Mouse (Mus musculus) heart, embryonic 12.5 days (tissue): ENCODE results near the gene Ank2. TPM values are rescaled to one million over a fixed set of nuclear protein-coding genes. Genes with fewer than 3 reads are reported as not detected.
A peak's percentile ranks its signal among the peaks of the same experiment; 100 is the strongest.

Source experiments
- ATAC-seq: fragments of 200-750 bp; cut with Nextera tagmentation; 2 replicates; pipeline ENCODE4 v1.8.0; 2017; ENCODE audit warnings: moderate TSS enrichment, moderate library complexity; ENCODE audit not compliant: insufficient number of reproducible peaks, low FRiP score
- H3K27ac ChIP-seq: fragments of 300-500 bp; sonication (generic); 2 replicates; pipeline ENCODE4 v1.5.1; 2016; ENCODE audit warnings: mild to moderate bottlenecking, moderate library complexity; ENCODE audit not compliant: poor library complexity, severe bottlenecking
- H3K27me3 ChIP-seq: fragments of 300-500 bp; sonication (generic); replicated peaks from 2 replicates; pipeline ENCODE4 v1.6.1; 2016; ENCODE audit warnings: mild to moderate bottlenecking, moderate library complexity
- H3K36me3 ChIP-seq: fragments of 300-500 bp; sonication (generic); 2 replicates; pipeline ENCODE4 v1.6.1; 2016; ENCODE audit warnings: mild to moderate bottlenecking, moderate library complexity
- H3K4me1 ChIP-seq: fragments of 300-500 bp; sonication (generic); replicated peaks from 2 replicates; pipeline ENCODE4 v1.6.1; 2016; ENCODE audit warnings: mild to moderate bottlenecking
- H3K4me2 ChIP-seq: fragments of 300-500 bp; sonication (generic); 2 replicates; pipeline ENCODE4 v1.6.1; 2016; ENCODE audit warnings: mild to moderate bottlenecking, moderate library complexity
- H3K4me3 ChIP-seq: fragments of 300-500 bp; sonication (generic); 2 replicates; pipeline ENCODE4 v1.5.1; 2016; ENCODE audit warnings: mild to moderate bottlenecking
- H3K9ac ChIP-seq: fragments of 300-500 bp; sonication (generic); 2 replicates; pipeline ENCODE4 v1.6.1; 2016; ENCODE audit warnings: mild to moderate bottlenecking, moderate library complexity
- H3K9me3 ChIP-seq: fragments of 300-500 bp; sonication (generic); replicated peaks from 2 replicates; pipeline ENCODE4 v1.6.1; 2016; ENCODE audit warnings: mild to moderate bottlenecking, moderate library complexity
- WGBS: fragments of 180-500 bp; shearing (Covaris S2); methylation state at CpG from one replicate; pipeline ENCODE4 v1.1.7; 2016; 5-methylcytosine and 5-hydroxymethylcytosine counted together
- polyA plus RNA-seq: library from polyadenylated mRNA; unstranded; fragments of >200 nt; fragmentation: Nextera tagmentation; extraction: Ambion mirVana; gene quantifications from 2 replicates; pipeline ENCODE4 v1.2.1, GENCODE M21; 2016

Gene Ank2
- polyA plus RNA-seq, 1 experiment from 2014 or later: 42.5 TPM

GRCm38 (mm10) chr3:127457761-127458419 is 41.3 kb downstream of the Ank2 start:
- peak overlapping the region; percentile 46 for H3K4me2 ChIP-seq
- no peak overlapping the region for H3K9ac ChIP-seq
- 21% methylated on average over 5 of the region's 5 CpGs for WGBS
- no peak overlapping the region for H3K4me3 ChIP-seq
- no peaks in the 10 kb centered on the region for H3K9me3 ChIP-seq
- no peaks in the 10 kb centered on the region for H3K27me3 ChIP-seq
- H3K4me1 ChIP-seq: peaks cover 21% of the 10 kb centered on the region
- peak overlapping the region; percentile 32; the same call in 1 of the 2 replicates for H3K27ac ChIP-seq
- H3K36me3 ChIP-seq: no peaks in the 10 kb centered on the region
- no peak for ATAC-seq

- WGBS: 80% methylated on average over 4 of the region's 4 CpGs
These were observed 45.4 kb downstream of the Ank2 start for GRCm38 (mm10) chr3:127453738-127454137.

GRCm38 (mm10) chr3:127453254-127453653 is 45.9 kb downstream of the Ank2 start:
- WGBS: 76% methylated on average over 6 of the region's 6 CpGs
- H3K9me3 ChIP-seq: no peaks in the 10 kb centered on the region
- ATAC-seq: no peak
- H3K9ac ChIP-seq: no peak overlapping the region
- no peak overlapping the region for H3K4me2 ChIP-seq
- H3K27me3 ChIP-seq: 0 out of 2 replicates have a peak, but pooled peaks cover 4% of the 10 kb centered on the region
- H3K4me1 ChIP-seq: peaks cover 10% of the 10 kb centered on the region
- no peak overlapping the region for H3K4me3 ChIP-seq
- H3K27ac ChIP-seq: no peak overlapping the region
- H3K36me3 ChIP-seq: no peaks in the 10 kb centered on the region

More at GRCm38 (mm10) chr3:127453738-127454137, 45.4 kb downstream of the Ank2 start:
- no peak overlapping the region for H3K27ac ChIP-seq
- no peaks in the 10 kb centered on the region for H3K36me3 ChIP-seq
- no peak overlapping the region for H3K9ac ChIP-seq
- ATAC-seq: no peak
- H3K9me3 ChIP-seq: no peaks in the 10 kb centered on the region
- H3K27me3 ChIP-seq: 0 out of 2 replicates have a peak, but pooled peaks cover 4% of the 10 kb centered on the region
- no peak overlapping the region for H3K4me3 ChIP-seq
- H3K4me1 ChIP-seq: peaks cover 15% of the 10 kb centered on the region
- H3K4me2 ChIP-seq: no peak overlapping the region

- peaks cover 7% of the 10 kb centered on the region; the same call in 1 of the 2 replicates for H3K4me1 ChIP-seq
- 57% methylated on average over 13 of the region's 13 CpGs for WGBS
- no peaks in the 10 kb centered on the region for H3K9me3 ChIP-seq
- ATAC-seq: no peak
- H3K4me3 ChIP-seq: no peak overlapping the region
- no peaks in the 10 kb centered on the region for H3K36me3 ChIP-seq
- H3K27ac ChIP-seq: no peak overlapping the region
- peak overlapping the region; percentile 39 for H3K4me2 ChIP-seq
- H3K9ac ChIP-seq: no peak overlapping the region
- 0 out of 2 replicates have a peak, but pooled peaks cover 4% of the 10 kb centered on the region for H3K27me3 ChIP-seq
These were observed 46.9 kb downstream of the Ank2 start for GRCm38 (mm10) chr3:127452233-127452632.

GRCm38 (mm10) chr3:127451741-127452140 is 47.4 kb downstream of the Ank2 start:
- H3K4me1 ChIP-seq: peaks cover 7% of the 10 kb centered on the region; the same call in 1 of the 2 replicates
- ATAC-seq: no peak
- peak overlapping the region; percentile 39 for H3K4me2 ChIP-seq

GRCm38 (mm10) chr3:127451070-127451469 is 48.1 kb downstream of the Ank2 start:
- no peak overlapping the region for H3K4me2 ChIP-seq

More at GRCm38 (mm10) chr3:127451741-127452140, 47.4 kb downstream of the Ank2 start:
- Histone ChIP-seq H3K4me3 (no peak overlapping the region), H3K9ac (no peak overlapping the region), H3K27me3 (0 out of 2 replicates have a peak, but pooled peaks cover 4% of the 10 kb centered on the region), H3K36me3 (no peaks in the 10 kb centered on the region), H3K27ac (no peak overlapping the region), H3K9me3 (no peaks in the 10 kb centered on the region)
- 34% methylated on average over 9 of the region's 9 CpGs for WGBS

GRCm38 (mm10) chr3:127446173-127446572 is 53.0 kb downstream of the Ank2 start:
- WGBS: 53% methylated on average over 5 of the region's 5 CpGs
- Histone ChIP-seq H3K36me3 (no peaks in the 10 kb centered on the region), H3K27me3 (0 out of 2 replicates have a peak, but pooled peaks cover 4% of the 10 kb centered on the region), H3K27ac (no peak overlapping the region), H3K9ac (no peak overlapping the region), H3K4me2 (no peak overlapping the region), H3K4me1 (no peaks in the 10 kb centered on the region), H3K4me3 (no peak overlapping the region), H3K9me3 (no peaks in the 10 kb centered on the region)
- ATAC-seq: peak; percentile 51; the same call in 1 of the 2 replicates

More at GRCm38 (mm10) chr3:127451070-127451469, 48.1 kb downstream of the Ank2 start:
- Histone ChIP-seq H3K4me3 (no peak overlapping the region), H3K9me3 (no peaks in the 10 kb centered on the region), H3K27me3 (0 out of 2 replicates have a peak, but pooled peaks cover 4% of the 10 kb centered on the region), H3K9ac (no peak overlapping the region), H3K4me1 (peaks cover 7% of the 10 kb centered on the region; the same call in 1 of the 2 replicates), H3K36me3 (no peaks in the 10 kb centered on the region), H3K27ac (no peak overlapping the region)
- ATAC-seq: no peak
- 3% methylated on average over 3 of the region's 3 CpGs for WGBS

GRCm38 (mm10) chr3:127433291-127433690 is 65.9 kb downstream of the Ank2 start:
- no peak for ATAC-seq
- no peak overlapping the region for H3K27ac ChIP-seq
- H3K9ac ChIP-seq: no peak overlapping the region
- 62% methylated on average over 3 of the region's 3 CpGs for WGBS
- H3K4me1 ChIP-seq: no peaks in the 10 kb centered on the region
- H3K27me3 ChIP-seq: no peaks in the 10 kb centered on the region
- no peaks in the 10 kb centered on the region for H3K9me3 ChIP-seq
- H3K36me3 ChIP-seq: no peaks in the 10 kb centered on the region
- no peak overlapping the region for H3K4me2 ChIP-seq
- H3K4me3 ChIP-seq: no peak overlapping the region

- no peak overlapping the region for H3K9ac ChIP-seq
- no peak overlapping the region for H3K27ac ChIP-seq
- 36% methylated on average over 13 of the region's 13 CpGs for WGBS
- no peaks in the 10 kb centered on the region; the same call in 1 of the 2 replicates for H3K9me3 ChIP-seq
- no peak for ATAC-seq
- H3K4me2 ChIP-seq: peak overlapping the region; percentile 44
- no peaks in the 10 kb centered on the region for H3K4me1 ChIP-seq
- H3K27me3 ChIP-seq: no peaks in the 10 kb centered on the region
- H3K36me3 ChIP-seq: no peaks in the 10 kb centered on the region
- H3K4me3 ChIP-seq: no peak overlapping the region
These were observed 69.3 kb downstream of the Ank2 start for GRCm38 (mm10) chr3:127429866-127430265.

GRCm38 (mm10) chr3:127428527-127428926 is 70.6 kb downstream of the Ank2 start:
- 82% methylated on average over 3 of the region's 3 CpGs for WGBS
- Histone ChIP-seq H3K27ac (no peak overlapping the region), H3K4me3 (no peak overlapping the region), H3K9ac (no peak overlapping the region), H3K36me3 (no peaks in the 10 kb centered on the region), H3K4me2 (no peak overlapping the region), H3K27me3 (no peaks in the 10 kb centered on the region), H3K9me3 (no peaks in the 10 kb centered on the region; the same call in 1 of the 2 replicates), H3K4me1 (no peaks in the 10 kb centered on the region)
- ATAC-seq: no peak

GRCm38 (mm10) chr3:127416950-127417349 is 82.2 kb downstream of the Ank2 start:
- 84% methylated on average over 4 of the region's 4 CpGs for WGBS
- Histone ChIP-seq H3K27me3 (no peaks in the 10 kb centered on the region), H3K4me3 (no peak overlapping the region), H3K9me3 (peaks cover 3% of the 10 kb centered on the region; the same call in 1 of the 2 replicates), H3K9ac (no peak overlapping the region), H3K4me1 (no peaks in the 10 kb centered on the region), H3K4me2 (no peak overlapping the region), H3K27ac (no peak overlapping the region), H3K36me3 (no peaks in the 10 kb centered on the region)
- ATAC-seq: no peak
